Mouse (Mus musculus) megakaryocyte progenitor cell, adult 5-6 weeks (primary cell): ENCODE measurements around the gene Gm2012. TPM values are rescaled to one million over a fixed set of nuclear protein-coding genes. Genes with fewer than 3 reads are reported as not detected.
"Not testable (repeated sequence)": the region's sequence is repeated elsewhere in the genome, so short reads cannot be mapped to it uniquely, and the experiment has no call there.

Experiments used
- ATAC-seq: replicated peaks from 2 replicates; pipeline ENCODE4 v1.8.0; 2016; ENCODE audit warnings: mild to moderate bottlenecking, moderate TSS enrichment, inconsistent platforms; ENCODE audit not compliant: poor library complexity
- total RNA-seq, 2 experiments: library from RNA; stranded (forward) in 1 of 2; stranded (reverse) in 1 of 2; fragments of 157-497, 149-512 nt in 1 of 2; fragments of 200-1000 nt in 1 of 2; gene quantifications; 2 replicates each; pipeline versions ENCODE4 v1.2.3 to v1.2.4; 2015 to 2017

Gene Gm2012
- total RNA-seq (2015) (not detected in 2 replicates), total RNA-seq (2017) (not detected in 2 replicates)

- ATAC-seq = not testable (repeated sequence)
Measured at GRCm38 (mm10) chrX:26231255-26231654, at the start of gene Gm2012. Gm2012 (minus strand) TSS chrX:26231355.

GRCm38 (mm10) chrX:26159146-26159545 lies 72.0 kb downstream of the Gm2012 start:
- not testable (repeated sequence) for ATAC-seq

Other genes with a start within 250 kb of the Gm2012 start
- gene Gm5168, start 180.3 kb downstream of the Gm2012 start, total RNA-seq (2015) = not detected in 2 replicates
- not detected in 2 replicates for gene Gm5168, start 180.3 kb downstream of the Gm2012 start, total RNA-seq (2017)
- gene Gm2030, start 78.7 kb upstream of the Gm2012 start, total RNA-seq (2015) = not detected in 2 replicates
- not detected in 2 replicates for gene Gm2030, start 78.7 kb upstream of the Gm2012 start, total RNA-seq (2017)